Mouse (Mus musculus) adrenal gland, postnatal 14 days (tissue): ENCODE data around the gene Vav3. TPM values are rescaled to one million over a fixed set of nuclear protein-coding genes. Genes with fewer than 3 reads are reported as not detected.
A peak's percentile ranks its signal among the peaks of the same experiment; 100 is the strongest.

Experiments
- DNase-seq: peaks from one replicate; pipeline ENCODE4 v3.0.0; 2021; ENCODE audit warnings: mixed read lengths
- total RNA-seq: library from RNA; stranded (reverse); gene quantifications from 2 replicates; pipeline ENCODE4 v1.2.3, GENCODE M21; 2021

The Vav3 gene
- total RNA-seq, 1 experiment from 2014 or later, result 5.6 TPM

GRCm38 (mm10) chr3:109509784-109510183 lies 169.3 kb downstream of the Vav3 start:
- no peak for DNase-seq

DNA sequence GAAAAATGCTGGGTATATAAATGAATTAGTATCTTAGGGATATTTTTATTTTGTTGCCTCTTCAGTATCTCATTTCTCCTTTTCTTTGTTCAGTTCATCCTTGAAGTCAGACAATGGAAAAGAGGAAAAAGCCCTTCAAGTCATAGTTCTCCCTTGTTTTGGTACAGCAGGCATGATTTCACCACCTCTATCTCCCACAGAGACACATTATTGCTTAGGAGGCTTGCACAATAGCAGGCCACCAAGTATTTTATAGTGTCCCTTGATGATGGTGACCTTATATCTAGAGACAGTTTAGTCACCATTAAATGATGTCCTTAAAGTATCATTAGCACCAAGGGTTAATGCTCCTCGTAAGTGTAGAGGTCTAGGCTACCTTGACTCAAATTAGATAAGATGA lies 171.4 kb downstream of the Vav3 start:
- DNase-seq, result no peak

GRCm38 (mm10) chr3:109515479-109515878 lies 175.0 kb downstream of the Vav3 start:
- no peak for DNase-seq

- DNase-seq, result no peak
These were observed 175.9 kb downstream of the Vav3 start for GRCm38 (mm10) chr3:109516372-109516771.

DNA sequence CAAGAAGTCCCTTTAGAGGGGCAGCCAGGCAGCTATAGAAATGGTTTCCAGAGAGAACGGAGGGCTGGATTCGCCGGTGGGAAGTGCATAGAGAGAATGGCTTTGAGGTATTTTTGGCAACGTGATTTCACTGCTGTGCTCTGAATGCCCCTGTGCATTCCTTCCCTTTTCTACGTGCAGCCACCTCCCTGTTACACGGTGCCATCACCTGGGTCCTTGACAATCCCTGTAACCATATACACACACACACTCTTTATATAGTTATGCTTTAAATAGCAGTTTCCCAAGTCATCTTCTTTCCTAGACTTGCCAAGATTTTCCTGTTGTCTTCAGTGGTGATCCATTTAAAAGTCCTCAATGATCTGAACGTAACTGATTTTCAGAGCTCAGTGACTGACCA lies 181.7 kb downstream of the Vav3 start:
- no peak for DNase-seq

DNA sequence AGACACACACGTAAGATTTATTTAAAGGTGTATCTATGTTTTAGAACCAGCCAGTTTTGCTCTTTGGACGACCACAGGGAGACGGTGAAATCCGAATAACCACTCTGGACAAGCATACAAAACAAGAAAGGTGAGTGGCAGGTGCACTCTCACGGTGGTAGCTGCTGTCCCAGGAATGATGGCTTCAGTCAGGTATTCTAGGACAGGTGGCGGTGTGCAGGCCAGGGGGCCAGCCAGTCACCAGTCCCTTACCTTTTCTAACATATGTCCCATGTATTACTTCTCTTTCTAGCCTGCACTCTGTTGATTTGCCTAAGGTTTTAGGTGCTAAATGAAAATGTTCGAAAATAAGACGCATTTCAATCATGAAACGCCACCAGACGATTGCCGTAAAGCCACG lies 185.4 kb downstream of the Vav3 start:
- no peak for DNase-seq

- DNase-seq, result peak; percentile 88
These were observed 185.8 kb downstream of the Vav3 start for GRCm38 (mm10) chr3:109526246-109526645.

DNA sequence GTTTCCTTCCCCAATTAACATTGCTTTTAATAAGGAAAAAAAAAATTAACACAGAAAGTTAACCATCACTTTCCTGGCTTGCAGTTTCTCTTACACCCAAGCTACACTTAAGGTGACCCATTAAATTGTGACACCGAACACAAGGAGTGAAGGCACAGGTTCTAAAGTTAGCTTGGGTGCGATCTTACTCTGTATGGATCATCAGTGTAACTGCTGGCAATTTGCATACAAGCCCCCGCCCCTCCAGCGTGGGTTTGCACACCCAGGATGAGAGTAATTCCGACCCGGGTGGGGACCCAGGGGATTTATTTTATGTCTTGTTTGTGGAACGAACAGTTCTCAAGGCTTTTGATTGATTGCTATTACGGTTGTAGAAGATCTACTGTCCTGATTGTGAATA lies 186.2 kb downstream of the Vav3 start:
- DNase-seq, result no peak

DNA sequence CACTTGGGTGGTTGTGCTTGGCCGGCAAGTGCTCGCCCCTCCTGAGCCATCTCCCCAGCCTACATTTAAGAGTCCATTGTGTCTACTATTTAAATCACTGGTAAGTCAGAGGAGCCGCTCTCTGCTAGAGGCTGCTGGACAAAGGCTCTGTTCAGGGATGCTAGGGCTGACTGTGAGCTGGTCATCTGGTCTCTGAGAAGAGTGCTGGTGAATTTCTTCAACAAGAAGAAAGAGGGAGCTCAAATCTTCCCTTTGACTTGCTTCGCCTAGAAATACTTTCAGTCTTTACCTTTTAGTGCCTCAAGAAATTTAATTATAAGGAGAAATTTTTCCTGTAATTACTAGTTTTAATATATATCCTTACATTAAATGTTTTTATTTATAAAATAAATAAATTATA lies 188.2 kb downstream of the Vav3 start:
- no peak for DNase-seq

DNA sequence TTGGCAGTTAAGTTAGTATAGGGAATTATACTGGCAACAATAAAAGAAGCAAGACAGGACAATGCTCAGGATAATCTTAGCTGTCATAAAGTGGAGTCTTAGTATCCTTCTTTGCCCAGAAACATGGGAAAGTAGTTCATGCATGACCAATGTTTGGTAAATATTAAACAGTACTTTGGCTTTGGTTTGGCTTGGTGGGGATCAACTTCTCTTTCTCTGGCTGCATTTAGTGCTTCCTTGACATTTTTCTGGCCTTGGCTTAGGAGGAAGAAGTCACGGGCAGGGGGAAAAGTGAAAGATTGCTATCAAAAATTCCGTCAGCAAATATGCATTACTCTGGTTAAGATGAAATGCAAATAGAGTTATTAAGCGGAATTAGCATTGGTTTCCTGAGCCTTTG lies 197.2 kb downstream of the Vav3 start:
- no peak for DNase-seq

- DNase-seq, result no peak
These were observed 199.6 kb downstream of the Vav3 start for GRCm38 (mm10) chr3:109540009-109540408.

DNA sequence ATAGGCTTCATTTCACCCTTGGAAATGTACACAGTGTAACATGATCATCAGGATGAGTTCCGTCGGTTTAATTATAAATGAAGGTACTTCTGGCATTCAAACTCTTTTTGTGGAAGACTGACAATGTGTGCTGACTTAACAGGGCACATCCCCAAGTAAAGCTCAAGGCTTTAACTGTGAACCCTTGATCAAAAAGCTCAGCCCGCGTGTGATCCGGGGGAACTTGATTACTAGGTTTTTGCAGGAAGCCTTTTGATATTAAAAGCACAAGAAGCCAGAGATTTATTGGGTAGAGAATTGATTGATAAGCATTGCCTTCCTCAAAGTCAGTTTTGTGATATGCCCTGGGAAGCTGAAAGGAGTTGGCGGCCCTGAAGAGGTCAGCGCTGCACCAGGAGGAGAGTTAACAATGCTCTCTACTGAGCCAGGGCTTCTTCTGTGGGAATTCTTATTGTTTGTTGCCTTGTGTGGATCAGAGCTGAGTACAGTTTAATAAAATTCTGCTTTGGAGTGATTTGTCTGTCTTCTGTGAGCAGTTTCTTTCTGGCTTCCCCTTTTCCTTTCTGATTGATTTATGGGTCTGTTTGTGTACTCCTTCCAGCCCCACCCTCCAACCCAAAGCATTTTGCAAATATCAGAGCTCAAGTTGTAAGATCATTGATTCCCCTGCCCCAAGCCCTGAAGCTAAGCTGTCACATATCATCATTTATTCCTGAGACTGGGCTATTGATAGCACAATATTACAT lies 204.2 kb downstream of the Vav3 start:
- DNase-seq, result no peak

DNA sequence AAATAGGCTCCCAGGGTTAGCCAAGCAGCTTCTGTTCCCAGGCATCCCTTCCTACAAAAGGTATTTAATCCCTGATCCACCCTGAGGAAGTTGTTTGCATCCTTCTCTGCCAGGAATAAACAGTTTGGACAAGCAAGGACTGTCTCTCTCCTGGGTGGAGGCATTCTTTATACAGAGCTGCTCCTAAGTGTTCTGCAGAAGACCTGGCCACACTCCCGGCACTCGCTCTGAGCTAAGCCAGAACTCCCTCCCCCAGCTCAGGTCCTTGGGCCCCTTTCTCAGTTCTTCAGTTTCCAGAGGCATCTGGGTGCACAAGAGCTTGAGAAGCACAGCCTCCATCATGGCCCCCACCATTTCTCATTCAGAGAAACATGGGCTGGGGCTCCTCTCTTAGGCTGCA lies 216.9 kb downstream of the Vav3 start:
- no peak for DNase-seq

- no peak for DNase-seq
These were observed 220.8 kb downstream of the Vav3 start for GRCm38 (mm10) chr3:109561295-109561694.

GRCm38 (mm10) chr3:109561776-109562175 lies 221.3 kb downstream of the Vav3 start:
- no peak for DNase-seq

DNA sequence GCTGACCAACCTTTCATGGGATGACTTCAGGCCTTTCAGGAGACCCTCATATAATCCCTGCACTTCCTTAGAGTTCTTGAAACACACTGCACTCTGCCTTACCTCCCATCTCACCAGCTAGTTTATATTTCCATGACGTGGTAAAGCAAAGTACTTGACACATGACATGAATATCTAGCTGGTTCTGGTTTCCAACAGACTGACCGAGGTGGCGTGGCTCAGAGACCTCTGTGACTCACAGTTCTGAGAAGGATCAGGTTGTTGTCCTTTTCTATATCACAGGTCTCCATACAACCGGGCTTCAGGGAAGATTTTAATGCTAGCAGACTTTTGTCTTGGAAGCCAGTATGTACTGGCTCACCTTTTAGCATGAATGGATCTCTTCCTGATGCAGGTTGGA lies 221.8 kb downstream of the Vav3 start:
- no peak for DNase-seq

- no peak for DNase-seq
These were observed 224.0 kb downstream of the Vav3 start for GRCm38 (mm10) chr3:109564443-109564842.

- no peak for DNase-seq
These were observed 228.3 kb downstream of the Vav3 start for GRCm38 (mm10) chr3:109568542-109569265.

DNA sequence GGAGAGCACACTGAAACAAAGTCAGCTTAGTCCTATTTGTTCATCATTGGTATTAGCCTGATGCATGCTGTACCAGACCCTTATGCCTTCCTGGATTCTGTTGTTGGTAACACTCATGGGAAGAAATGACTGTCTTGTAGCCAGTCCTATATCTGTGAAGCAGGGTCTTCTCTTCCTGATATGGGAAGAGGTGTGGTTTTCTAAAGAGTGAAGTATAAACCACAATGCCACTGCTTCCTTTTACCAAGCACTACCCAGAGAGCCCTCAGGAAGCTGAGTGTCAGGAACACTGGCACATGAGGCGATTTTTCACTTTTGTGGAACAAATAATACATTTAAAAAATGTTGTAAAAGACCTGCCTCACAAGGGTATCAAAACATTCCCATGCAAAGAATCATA lies 231.0 kb downstream of the Vav3 start:
- no peak for DNase-seq

- no peak for DNase-seq
These were observed 232.4 kb downstream of the Vav3 start for GRCm38 (mm10) chr3:109572871-109573270.

DNA sequence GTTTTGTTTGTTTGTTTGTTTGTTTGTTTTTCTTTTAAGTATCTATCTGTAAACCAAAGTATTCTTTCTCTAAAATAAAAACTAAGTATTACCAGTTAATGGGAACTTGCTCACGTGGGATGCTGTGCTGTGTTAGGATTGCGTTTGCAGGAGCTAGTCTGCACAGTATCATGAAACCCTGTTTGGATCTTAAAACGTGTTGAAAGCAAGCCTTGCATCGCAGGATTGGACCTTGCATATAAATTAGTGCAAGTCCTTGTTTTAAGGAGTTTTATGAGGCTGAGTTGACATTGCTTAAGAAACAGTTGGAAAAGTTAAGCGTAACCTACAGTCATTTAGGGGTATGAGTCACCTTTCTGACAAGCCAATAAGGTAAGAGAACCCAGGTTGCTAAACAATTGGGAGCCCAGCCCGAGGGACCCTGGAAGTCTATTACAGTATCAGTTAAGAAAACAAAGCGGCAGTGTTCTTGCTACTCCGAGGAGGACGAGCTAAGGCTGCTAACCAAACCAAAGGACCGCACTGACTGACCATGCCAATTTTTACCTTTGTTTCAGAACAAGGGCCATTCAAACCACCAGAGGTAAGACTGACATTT lies 233.2 kb downstream of the Vav3 start:
- DNase-seq, result no peak

- no peak for DNase-seq
These were observed 233.7 kb downstream of the Vav3 start for GRCm38 (mm10) chr3:109574161-109574560.

DNA sequence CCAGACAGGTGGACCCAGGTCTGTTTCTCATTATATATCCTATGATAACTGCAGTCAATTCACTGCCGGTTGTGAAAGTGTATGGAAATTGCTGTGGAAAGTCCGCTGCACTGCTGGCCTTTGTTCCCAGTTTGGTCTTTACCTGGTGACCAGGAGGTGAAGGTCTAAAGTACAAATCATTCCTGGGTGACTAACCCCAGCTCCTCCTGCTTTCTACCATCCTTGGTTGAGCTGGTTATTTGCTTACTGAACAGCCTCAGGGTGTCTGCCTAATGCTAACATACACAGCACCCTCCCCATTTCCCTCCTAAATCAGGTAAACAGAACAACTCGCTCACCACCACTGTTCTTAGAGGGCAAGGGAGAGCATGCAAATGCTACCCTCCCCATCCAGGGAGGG lies 237.9 kb downstream of the Vav3 start:
- no peak for DNase-seq

GRCm38 (mm10) chr3:109578983-109579382 lies 238.5 kb downstream of the Vav3 start:
- DNase-seq, result no peak
